Mouse (Mus musculus) Patski (cell line): Measurements from ENCODE around the gene Ppbp. TPM values are rescaled to one million over a fixed set of nuclear protein-coding genes. Genes with fewer than 3 reads are reported as not detected.

Experiments used
- ATAC-seq: fragments of 100-300 bp; one replicate; pipeline ENCODE4 v1.8.0; 2021
- CTCF ChIA-PET: fragments of 350-600 bp; sonication (Branson Sonifier 250); formaldehyde crosslinking; loops from one replicate; lab custom pipeline; 2022; ENCODE audit warnings: inconsistent platforms; lab: Charles Lee
- POLR2A ChIA-PET: fragments of 350-600 bp; sonication (Branson Sonifier 250); formaldehyde crosslinking; loops from one replicate; lab custom pipeline; 2022; ENCODE audit warnings: antibody characterized with exemption, inconsistent platforms; lab: Charles Lee
- DNase-seq: peaks from one replicate; pipeline ENCODE4 v3.0.0-alpha.2; 2011; ENCODE audit warnings: low read depth, low spot score
- H3K27me3 ChIP-seq: fragments of 371-371 bp; one replicate; pipeline ENCODE4 v1.5.1; 2021
- CTCF ChIP-seq: fragments of 100-300 bp; IDR thresholded peaks from one replicate; pipeline ENCODE4 v1.5.1; 2021
- in situ Hi-C: fragments of 300-500 bp; cut with MboI; formaldehyde crosslinking; loops from 3 replicates; pipeline ENCODE4 v1.11.1; 2018; ENCODE audit warnings: low pct_unique_long_range_greater_than_20kb, mixed read lengths
- polyA plus RNA-seq: library from polyadenylated mRNA; unstranded; gene quantifications from one replicate; pipeline ENCODE4 v1.2.3, GENCODE M21; 2021

Ppbp gene
- polyA plus RNA-seq, 1 experiment from 2014 or later, result 41.7 TPM

- POLR2A ChIA-PET, result interaction anchor here (0.6 kb wide), 1 partner anchor 37 kb away, joined by 3 read pairs; no protein-coding TSS in a partner anchor
- no peaks in the 10 kb centered on the region for H3K27me3 ChIP-seq
- no peak for TF ChIP-seq CTCF
- DNase-seq (no peak), ATAC-seq (no peak)
- CTCF ChIA-PET, result interaction anchor here (1.1 to 1.6 kb wide), 5 partner anchors 9 to 39 kb away, joined by 3 to 5 read pairs (median 4); no protein-coding TSS in a partner anchor
- in situ Hi-C loops, result no loop called here
These were observed 6.5 kb upstream of the Ppbp start for GRCm38 (mm10) chr5:90761834-90762233.

GRCm38 (mm10) chr5:90763912-90764665 is 4.2 kb upstream of the Ppbp start:
- ATAC-seq (no peak), DNase-seq (no peak)
- CTCF ChIA-PET, result no interaction called here
- H3K27me3 ChIP-seq, result no peaks in the 10 kb centered on the region
- POLR2A ChIA-PET, result no interaction called here
- TF ChIP-seq CTCF, result no peak
- in situ Hi-C loops, result no loop called here

GRCm38 (mm10) chr5:90765821-90766606 is 2.3 kb upstream of the Ppbp start:
- ATAC-seq (no peak), DNase-seq (no peak)
- no peaks in the 10 kb centered on the region for H3K27me3 ChIP-seq
- CTCF ChIA-PET, result no interaction called here
- in situ Hi-C loops, result no loop called here
- POLR2A ChIA-PET, result interaction anchor here (0.7 kb wide), 1 partner anchor 15 kb away, joined by 3 read pairs; no protein-coding TSS in a partner anchor
- TF ChIP-seq CTCF, result no peak

GRCm38 (mm10) chr5:90771369-90771768 is 3.1 kb downstream of the Ppbp start:
- ChIA-PET CTCF (no interaction called here), POLR2A (no interaction called here)
- no peak for ATAC-seq
- DNase-seq, result no peak
- no peaks in the 10 kb centered on the region for H3K27me3 ChIP-seq
- TF ChIP-seq CTCF, result no peak
- in situ Hi-C loops, result no loop called here

GRCm38 (mm10) chr5:90771880-90772653 is 3.7 kb downstream of the Ppbp start, which contains the start of gene Pf4:
Pf4 (plus strand) TSS chr5:90772435.
- no peak for TF ChIP-seq CTCF
- ATAC-seq (no peak), DNase-seq (no peak)
- in situ Hi-C loops, result no loop called here
- no peaks in the 10 kb centered on the region for H3K27me3 ChIP-seq
- ChIA-PET CTCF (interaction anchor here (1.5 kb wide), 1 partner anchor 13 kb away, joined by 8 read pairs; the partner anchor contains the start of gene Cxcl3), POLR2A (interaction anchor here (1.2 kb wide), 1 partner anchor 13 kb away, joined by 3 read pairs; the partner anchor contains the start of gene Cxcl5)

GRCm38 (mm10) chr5:90775562-90775961 is 7.2 kb downstream of the Ppbp start:
- DNase-seq (no peak), ATAC-seq (no peak)
- H3K27me3 ChIP-seq, result no peaks in the 10 kb centered on the region
- no peak for TF ChIP-seq CTCF
- ChIA-PET POLR2A (no interaction called here), CTCF (no interaction called here)
- in situ Hi-C loops, result no loop called here

- no peak for DNase-seq
- H3K27me3 ChIP-seq, result no peaks in the 10 kb centered on the region
- CTCF ChIA-PET, result interaction anchor here (0.9 to 1.5 kb wide), 2 partner anchors 10 to 125 kb away, joined by 3 to 4 read pairs; partner anchors contain the start of gene Ppbp
- POLR2A ChIA-PET, result no interaction called here
- TF ChIP-seq CTCF, result no peak
- no peak for ATAC-seq
- in situ Hi-C loops, result no loop called here
These were observed 9.3 kb downstream of the Ppbp start for GRCm38 (mm10) chr5:90777621-90778020.

GRCm38 (mm10) chr5:90778856-90779255 is 10.5 kb downstream of the Ppbp start:
- ChIA-PET CTCF (interaction anchor here (1.1 to 2.0 kb wide), 4 partner anchors 9 to 116 kb away, joined by 3 to 7 read pairs (median 3); partner anchors contain the start of gene Ppbp), POLR2A (no interaction called here)
- ATAC-seq (no peak), DNase-seq (no peak)
- in situ Hi-C loops, result no loop called here
- no peaks in the 10 kb centered on the region for H3K27me3 ChIP-seq
- TF ChIP-seq CTCF, result no peak

- DNase-seq (no peak), ATAC-seq (no peak)
- in situ Hi-C loops, result no loop called here
- ChIA-PET POLR2A (no interaction called here), CTCF (interaction anchor here (1.5 to 3.1 kb wide), 2 partner anchors 122 to 125 kb away, joined by 3 to 17 read pairs; no protein-coding TSS in a partner anchor)
- H3K27me3 ChIP-seq, result no peaks in the 10 kb centered on the region
- no peak for TF ChIP-seq CTCF
These were observed 15.4 kb downstream of the Ppbp start for GRCm38 (mm10) chr5:90783697-90784096.
